Mouse (Mus musculus) gastrocnemius, postnatal 36 days (tissue): ENCODE data around the gene Olfr323. TPM values are rescaled to one million over a fixed set of nuclear protein-coding genes. Genes with fewer than 3 reads are reported as not detected.

Experiments
- DNase-seq, 2 experiments: peaks; one replicate each; pipeline ENCODE4 v3.0.0; 2022
- intact Hi-C: fragments of 180-260 bp; cut with DNase I; formaldehyde crosslinking; loops from one replicate; pipeline ENCODE4 v1.15.1; 2025
- long read RNA-seq, 2 experiments: library from polyadenylated mRNA; stranded (forward); transcript quantifications; one replicate each; pipeline ENCODE4 v2.0.0; 2021
- total RNA-seq, 2 experiments: library from RNA; stranded (reverse); gene quantifications; 2 replicates each; pipeline ENCODE4 v1.2.3; 2021

The Olfr323 gene
- not detected for total RNA-seq
- long read RNA-seq, experiment 1 = 0 reads
- long read RNA-seq, experiment 2 = 0 reads

DNA sequence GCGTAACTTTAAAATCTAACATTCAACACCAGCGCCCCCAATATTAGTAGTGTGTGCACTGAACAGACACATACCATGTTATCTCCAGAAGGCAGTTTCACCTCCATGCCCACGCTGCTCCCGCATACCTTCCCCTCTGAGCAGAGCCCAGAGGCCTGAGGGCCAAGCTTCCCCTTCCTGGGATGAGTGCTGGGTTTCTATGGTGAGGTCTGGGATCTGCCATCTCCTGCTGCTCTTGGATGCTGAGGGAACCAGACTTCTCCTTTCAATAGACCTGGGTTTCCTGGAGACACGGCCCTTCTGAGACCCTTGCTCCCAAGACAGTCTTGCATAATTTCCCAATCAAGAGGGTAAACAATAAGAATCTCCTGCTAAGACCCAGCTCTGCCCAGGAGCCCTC, at the start of gene Olfr323:
Gene Olfr323 (minus strand): TSS at position 101 of the 400 bp plus-strand sequence.
- no peak for DNase-seq
- intact Hi-C loops = no loop called here

DNA sequence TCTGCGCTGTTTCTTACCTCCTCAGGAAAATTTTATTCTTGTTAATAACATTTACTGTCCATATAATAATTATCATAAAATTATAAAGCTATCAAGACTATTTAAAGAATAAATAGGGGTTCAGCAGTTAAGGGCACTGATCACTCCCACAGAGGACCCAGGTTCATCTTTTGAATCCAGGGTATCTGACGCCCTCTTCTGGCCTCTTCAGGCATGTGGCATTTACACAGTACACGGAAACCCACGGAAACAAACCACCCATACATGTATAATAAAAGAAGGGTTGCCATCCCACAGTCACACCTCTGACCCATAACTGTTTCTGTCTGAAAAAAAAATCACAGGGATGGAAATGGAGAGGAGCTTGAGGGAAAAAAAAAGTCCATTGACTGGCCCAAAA, 41.5 kb upstream of the Olfr323 start:
- DNase-seq = no peak
- intact Hi-C loops = no loop called here

DNA sequence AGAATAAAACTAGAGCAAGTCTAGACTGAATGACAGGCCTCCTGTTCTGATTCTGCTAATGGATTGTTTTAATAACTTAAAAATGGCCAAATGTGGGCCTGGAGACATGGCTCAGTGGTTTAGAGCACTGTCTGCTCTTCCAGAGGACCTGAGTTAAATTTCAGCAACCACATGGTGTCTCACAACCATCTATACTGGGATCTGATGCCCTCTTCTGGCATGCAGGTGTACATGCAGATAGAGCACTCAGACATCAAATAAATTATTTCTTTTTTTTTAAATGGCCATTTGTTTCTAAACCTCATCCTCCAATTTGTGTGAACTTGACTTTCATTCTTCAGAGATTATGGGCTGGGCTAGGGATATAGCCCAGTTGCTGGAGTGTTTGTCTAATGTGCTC, 39.0 kb upstream of the Olfr323 start:
- intact Hi-C loops = no loop called here
- DNase-seq = no peak

DNA sequence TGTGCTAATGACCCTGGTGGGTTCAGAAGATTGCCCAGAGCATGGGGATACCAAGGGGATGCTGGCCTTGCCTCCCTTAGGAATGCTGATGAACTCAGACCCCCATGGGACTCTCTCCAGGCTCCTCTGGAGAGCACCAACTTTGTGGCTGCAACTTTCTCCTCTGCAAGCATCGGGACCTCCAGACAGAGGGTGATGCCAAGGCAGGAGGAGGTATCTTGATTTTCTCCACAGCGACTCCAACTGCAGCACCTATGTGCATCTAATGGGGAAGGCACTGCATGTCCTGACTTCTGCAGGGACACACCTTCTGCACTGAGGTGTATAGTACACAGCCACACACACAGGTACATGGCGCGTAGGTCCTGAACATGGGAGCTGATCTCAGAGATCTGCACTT, 28.3 kb upstream of the Olfr323 start, which contains the start of gene Olfr322:
Gene Olfr322 (plus strand): TSS at position 187 of the 400 bp plus-strand sequence.
- no peak for DNase-seq
- intact Hi-C loops = no loop called here

DNA sequence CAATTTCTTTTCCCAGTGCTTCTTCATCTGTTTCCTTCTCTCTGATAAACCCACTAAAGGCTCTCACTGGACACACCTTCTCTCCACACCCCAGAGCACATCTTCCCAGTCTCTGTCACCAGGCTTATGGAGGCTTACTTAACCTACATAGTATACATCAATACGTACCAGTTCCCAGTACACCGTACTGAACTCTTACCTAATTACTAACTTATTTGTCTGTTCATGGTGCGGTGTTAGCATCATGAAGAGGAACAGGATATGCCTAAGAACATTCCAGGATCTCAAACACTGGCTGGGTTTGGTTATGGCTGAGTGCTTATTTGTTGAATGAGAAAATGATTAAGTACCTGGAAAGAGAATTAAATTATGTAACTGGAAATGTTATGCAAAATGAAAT, 24.9 kb upstream of the Olfr323 start:
- intact Hi-C loops = no loop called here
- DNase-seq = no peak

DNA sequence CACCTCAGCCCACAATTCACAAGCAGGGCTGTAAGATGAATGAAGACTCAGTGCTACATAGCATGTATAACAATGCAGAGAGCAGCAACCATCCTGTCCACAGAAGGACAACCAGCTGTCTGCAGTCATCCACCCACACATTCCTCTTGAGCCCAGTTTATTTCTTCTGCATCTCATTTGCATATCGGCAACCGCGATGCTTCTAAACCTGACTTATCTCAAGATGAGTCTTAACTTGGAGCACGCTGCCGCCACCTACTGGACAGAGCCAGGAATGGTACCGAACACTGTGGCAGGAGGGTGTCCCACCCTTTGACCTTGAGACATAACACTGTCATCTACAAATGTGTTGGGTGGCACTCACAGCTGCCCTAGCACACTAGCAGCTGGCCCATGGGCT, 13.0 kb upstream of the Olfr323 start:
- no peak for DNase-seq
- intact Hi-C loops = no loop called here

DNA sequence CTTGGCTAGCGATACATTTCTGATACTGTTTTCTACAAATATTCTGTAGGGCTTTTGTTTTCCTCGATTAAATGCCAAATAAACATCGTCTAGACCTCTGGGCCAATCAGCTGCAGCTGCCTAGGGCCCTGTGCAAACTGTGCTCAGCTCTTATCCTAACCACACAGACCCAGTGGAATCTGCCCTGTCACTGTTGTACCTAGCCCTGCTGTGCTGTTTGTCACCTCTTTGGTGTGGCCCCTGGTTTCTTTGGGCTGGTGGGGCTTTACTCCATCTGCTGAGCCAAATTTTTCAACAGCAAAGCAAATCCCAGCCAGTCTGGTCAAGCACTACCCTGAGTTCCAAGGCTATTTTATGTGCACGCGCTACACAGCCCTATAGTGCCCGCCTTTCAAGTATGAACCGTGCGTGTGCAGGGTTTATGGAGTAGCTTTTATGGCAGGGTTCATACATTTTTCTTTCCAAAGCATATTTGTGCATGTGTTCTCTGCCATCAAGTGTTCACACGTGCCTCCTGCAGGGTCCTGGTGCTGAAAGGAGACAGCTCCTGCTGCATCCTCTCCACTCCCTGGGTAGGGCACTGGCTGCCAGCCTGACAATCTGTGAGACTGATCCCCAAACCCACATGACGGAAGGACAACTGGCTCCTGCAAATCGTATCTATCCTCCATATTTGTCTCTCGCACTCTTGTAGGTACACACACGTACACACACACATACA, 11.5 kb upstream of the Olfr323 start:
- DNase-seq = no peak
- intact Hi-C loops = no loop called here

DNA sequence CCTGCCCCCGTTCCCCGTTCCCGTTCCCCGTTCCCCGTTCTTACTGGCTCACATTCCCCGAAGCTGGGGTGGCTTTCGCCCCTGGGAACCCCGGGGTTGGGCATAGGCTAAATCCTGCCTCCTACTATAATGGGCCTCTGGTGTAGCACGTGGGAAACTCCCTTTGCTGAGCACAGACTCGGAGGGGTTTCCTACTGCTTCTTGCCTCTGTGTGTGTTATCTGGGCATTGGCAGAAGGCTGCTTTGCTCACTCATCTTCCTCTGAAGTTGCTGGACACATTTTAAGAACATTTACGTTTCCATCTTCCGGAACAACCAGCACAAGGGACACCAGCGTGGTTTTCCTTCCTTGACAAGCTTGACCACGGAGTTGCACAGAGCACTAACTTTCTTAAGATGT, 10.8 kb upstream of the Olfr323 start:
- no peak for DNase-seq
- intact Hi-C loops = no loop called here

DNA sequence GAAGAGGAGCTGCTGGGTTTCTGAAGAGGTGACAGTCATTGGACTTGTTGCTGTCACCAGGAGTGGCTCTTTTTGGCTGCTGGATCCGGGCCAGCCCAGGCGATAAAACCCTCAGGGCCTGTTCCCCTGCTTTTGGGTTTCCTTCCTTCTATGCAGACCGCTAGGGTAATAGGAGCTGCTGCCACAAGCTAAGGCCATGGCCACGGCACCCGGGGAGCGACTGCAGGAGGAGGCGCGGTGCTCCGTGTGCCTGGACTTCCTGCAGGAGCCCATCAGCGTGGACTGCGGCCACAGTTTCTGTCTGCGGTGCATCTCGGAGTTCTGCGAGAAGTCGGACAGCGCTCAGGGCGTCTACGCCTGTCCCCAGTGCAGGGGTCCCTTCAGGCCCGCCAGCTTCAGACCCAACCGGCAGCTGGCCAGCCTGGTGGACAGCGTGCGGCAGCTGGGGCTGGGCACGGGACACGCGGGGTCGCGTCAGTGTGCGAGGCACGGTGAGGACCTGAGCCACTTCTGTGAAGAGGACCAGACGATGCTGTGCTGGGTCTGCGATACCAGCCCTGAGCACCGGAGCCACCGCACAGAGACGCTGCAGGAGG, 10.1 kb upstream of the Olfr323 start, which contains the start of gene Trim58:
Gene Trim58 (plus strand): TSS at position 194 of the 596 bp plus-strand sequence.
- intact Hi-C loops = no loop called here
- peak in 1 of 2 experiments; percentile 22 for DNase-seq

DNA sequence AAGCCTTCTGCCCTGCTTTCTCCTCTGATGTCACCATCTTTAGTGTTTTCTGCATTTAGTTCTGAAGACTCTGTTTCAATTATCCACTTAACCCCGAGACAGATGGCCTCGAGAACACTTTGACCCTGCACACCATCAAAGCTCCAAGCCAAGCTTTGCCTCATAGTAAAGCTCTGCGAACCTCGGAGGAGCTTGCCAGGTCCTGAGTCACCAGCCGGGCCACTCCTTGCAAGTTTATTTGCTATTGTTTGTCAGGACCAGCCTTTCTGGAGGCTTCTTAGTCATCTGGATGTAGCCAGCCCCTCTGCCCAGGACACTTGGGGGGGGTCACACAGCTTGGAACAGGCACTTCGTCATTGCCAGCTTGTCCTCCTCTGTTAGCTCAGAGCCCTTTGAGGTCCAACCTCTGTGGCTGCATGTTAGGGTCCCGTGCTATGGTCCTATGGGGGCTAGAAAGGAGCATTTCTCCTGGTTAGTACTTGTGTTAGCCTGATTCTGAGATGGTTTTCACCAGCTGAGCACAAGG, 7.9 kb upstream of the Olfr323 start:
- DNase-seq = peak; percentile 12 to 33
- intact Hi-C loops = no loop called here

DNA sequence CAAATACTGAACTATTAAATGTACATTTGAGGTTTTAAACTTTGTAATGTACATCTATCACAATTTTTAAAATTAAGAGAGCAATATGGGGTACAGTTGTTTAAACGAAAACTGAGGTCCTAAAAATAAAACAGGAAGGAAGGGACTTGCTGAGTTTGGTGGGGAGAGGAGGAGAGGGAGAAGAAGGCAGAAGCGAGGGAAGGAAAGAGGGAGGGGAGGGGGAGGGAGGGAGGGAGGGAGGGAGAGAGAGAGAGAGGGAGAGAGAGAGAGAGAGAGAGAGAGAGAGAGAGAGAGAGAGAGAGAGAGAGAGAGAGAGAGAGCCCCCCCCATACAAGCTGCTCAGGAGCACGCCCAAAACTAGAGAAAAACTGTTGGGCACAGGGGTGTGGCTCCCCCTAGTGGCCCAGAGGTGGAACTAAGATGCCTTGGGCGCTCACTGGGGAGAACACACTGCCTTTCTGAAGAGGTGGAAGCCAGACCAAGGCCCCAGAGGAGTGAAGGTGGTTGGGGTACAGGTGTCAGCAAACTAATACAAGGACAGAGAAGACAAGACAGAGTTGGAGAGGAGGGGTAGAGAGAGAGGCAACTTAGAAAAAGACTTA, 6.2 kb upstream of the Olfr323 start:
- intact Hi-C loops = loop anchor here (2.0 kb wide), 1 partner anchor 234 kb away; no protein-coding TSS in a partner anchor
- peak in 1 of 2 experiments; percentile 37 for DNase-seq

DNA sequence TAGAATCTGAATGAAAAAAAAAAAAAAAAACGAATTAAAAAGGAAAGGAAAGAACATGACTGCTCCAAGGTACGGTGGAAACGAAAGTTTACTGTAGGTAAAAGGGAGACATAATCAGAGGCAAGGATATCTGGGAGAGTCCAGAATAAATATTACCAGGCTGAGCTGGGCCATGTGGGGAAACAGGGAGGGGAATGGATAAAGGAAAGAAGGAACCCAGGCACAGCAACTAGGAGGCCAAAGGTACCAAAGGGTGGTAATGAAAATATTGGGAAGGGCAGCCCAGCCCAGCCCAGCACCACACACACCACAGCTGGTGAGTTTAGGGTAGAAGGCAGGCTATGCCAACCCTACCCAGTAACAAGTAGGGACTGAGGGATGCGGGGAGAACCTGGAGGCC, 4.6 kb upstream of the Olfr323 start:
- no peak for DNase-seq

DNA sequence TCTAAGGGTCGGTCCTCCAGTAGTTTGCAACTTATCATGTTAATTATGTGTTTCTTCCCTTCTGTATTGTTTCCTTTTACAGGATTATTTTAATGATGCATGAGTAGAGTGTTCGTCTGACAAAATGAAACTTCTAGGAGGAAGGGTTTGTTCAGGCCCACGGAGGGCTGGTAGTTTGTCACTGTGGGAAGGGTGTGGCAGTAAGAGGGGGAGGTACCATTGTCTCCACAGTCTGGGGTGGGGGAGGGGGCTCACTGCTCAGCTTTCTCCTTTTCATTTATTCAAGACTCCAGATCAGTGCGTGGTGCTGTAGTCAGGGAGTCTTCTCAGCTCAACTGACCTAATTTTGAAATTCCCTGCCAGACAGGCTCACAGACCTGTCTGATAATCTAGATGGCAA, 4.2 kb downstream of the Olfr323 start:
- intact Hi-C loops = no loop called here

More for the DNA sequence above, 4.6 kb upstream of the Olfr323 start:
- intact Hi-C loops = no loop called here

DNA sequence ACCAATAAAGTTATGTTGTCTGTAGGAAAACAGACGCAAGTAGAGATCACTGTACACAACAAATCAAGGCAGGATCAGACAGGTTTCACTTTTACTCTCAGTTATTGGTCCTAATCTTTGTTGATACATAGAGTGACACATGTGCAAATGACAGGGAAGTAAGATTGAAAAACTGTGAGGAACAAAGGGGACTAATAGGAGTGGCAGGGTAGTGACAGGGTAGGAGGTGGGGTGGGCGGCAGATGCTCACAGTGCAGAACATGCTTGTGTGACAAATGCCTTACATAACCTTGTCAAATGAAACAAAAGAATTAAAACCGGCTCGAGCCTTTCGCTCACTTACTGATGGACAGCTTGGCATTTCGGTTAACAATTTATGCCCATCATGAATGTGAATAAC, 11.5 kb downstream of the Olfr323 start:
- DNase-seq = no peak
- intact Hi-C loops = no loop called here

More for the DNA sequence above, 4.2 kb downstream of the Olfr323 start:
- no peak for DNase-seq

DNA sequence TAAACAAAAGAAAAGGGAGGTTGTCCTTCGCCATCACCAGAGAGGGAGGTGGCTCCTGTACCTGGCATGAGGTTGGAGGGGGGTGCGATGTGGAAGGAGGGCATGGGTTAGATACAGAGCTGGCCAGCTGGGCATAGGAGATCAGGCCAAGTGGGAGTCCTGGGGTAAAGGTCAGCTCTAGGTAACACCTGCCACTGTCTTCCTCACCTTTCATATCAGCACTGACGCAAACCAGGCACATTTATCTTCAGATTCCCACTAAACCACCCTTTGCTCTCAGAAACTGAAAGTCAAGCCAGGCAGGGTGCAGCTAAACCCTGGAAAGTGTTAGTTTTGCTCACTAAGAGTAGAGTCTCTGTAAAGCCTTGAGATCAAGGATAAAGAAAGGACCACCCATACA, 11.9 kb downstream of the Olfr323 start:
- intact Hi-C loops = no loop called here
- DNase-seq = no peak

DNA sequence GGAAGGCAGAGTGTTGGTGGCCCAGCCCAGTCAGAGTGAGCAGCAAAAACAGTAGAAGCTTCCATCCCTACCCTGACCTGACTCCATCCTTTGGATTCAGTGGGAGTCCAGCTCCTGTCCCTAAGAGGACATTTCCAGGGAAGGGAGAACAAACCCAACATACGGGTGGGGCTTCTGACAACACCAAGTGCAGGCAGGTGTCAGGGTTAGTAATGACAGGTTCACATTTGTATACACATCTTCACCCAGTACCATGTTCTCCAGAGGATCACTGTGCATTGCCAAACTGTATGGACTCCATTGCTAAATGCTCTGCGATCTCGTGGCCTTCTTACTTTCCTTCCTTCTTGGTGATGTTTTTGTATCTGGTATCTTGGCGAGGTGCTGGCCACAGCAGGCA, 14.3 kb downstream of the Olfr323 start, which contains the start of gene 2210407C18Rik:
Gene 2210407C18Rik (minus strand): TSS at position 101 of the 400 bp plus-strand sequence.
- no peak for DNase-seq
- intact Hi-C loops = no loop called here

DNA sequence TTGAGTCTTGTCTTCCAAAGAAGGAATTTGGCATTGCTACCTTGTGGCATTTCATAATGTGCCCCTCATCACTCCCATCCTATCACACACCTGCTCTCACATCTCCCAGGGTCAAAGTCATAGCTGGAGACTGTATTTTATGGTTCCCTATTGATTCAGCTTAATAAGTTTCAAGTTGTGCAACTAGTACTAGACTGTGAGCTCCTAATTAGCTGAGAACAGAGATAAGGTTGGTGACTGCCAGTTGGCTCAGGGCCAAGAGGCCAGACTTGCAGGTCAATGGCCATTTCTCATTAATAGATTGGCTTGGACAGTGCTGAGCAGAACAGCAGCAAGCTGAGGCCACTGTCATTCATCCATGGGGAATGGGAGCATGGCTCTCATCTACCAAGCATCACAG, 15.8 kb downstream of the Olfr323 start:
- intact Hi-C loops = no loop called here

DNA sequence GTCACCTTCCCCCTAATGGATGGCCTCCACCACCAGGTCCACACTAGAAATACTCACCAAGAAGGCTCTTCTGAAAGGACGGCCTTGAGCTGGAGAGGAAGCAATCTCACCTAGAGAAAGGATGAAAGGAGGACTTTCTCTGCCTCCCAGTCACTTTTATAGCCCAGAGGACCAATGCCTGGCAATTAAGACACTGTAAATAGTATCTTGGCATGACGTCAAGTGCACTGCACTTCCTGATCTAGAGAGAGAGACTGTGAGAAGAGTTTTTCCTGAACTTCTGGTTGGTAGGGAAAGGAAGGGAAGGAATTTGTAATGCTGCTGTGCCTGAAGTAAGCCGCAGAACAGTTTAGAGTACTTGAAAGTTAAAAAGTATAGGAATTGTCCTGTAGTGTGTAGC, 16.9 kb downstream of the Olfr323 start:
- intact Hi-C loops = no loop called here
- no peak for DNase-seq

More for the DNA sequence above, 15.8 kb downstream of the Olfr323 start:
- no peak for DNase-seq

DNA sequence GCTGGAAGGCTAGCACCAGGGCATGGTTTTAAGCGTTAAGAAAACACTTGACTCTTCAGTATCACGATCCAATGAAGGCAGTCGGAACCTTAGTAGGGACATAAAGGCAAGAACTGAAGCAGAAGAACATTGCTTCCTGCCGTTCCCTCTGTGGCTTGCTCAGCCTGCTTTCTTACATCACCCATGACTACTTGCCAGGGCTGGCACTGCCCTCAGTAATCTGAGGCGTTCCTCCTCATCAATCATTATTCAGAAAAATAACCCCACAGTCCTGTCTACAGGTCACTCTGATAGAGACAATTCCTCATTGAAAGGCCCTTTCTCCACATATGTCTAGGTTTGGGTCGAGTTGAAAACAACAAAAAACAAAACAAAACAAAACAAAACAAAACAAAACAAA, 23.3 kb downstream of the Olfr323 start:
- intact Hi-C loops = no loop called here
- no peak for DNase-seq

DNA sequence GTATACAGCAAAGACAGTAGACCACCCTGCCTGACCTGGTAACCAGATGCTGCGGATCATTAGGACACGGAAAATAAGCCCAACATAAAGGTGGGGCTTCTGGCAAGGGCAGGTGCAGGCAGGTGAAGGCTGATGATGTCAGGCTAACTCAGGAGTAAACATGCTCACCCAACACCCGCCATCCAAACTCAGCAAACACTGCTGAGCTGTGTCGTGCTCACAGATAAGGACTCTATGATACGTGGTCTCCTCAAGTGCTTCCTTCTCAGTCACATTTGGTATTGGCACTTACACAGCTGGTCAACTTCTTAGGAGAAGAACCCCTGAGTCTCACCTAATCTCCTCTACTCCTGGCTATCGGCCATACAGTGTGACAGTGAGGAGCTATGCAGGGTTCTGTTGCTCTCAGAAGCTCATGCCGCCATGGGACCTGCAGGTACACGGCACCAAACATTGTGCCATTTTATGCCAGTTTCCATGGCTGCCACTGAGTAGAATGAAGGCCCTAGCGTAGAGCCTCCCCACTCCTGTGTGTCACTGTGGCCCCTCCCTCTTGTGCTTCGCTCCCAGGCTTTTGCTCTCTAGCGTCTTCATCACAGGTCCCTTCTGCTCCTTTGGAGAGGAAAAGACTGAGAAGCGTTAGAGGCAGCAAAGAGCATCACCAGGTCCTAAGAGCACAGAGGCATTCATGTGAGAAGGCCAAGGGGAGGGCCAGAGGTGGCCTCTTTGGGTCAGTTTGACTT, 24.0 kb downstream of the Olfr323 start:
- intact Hi-C loops = no loop called here
- DNase-seq = no peak

DNA sequence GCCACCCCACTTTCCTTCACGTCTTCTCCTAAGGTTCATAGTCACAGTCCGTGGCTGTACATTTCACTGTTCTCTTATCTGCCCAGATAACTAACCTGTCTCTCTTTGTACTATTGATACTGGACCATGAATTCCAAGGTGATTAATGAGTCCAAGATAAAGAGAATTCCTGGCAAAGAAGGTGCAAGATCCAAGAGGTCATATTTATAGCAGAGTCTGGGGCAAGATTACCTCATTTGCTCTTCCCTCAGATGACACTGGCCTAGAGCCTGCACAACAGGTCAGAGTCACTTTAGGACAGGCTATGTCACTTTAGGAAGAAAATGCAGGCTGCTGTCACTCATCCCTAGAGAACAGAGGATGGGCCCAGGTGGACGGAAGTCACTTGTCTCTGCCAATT, 25.1 kb downstream of the Olfr323 start:
- no peak for DNase-seq
- intact Hi-C loops = no loop called here
